ENCODE assay signal across 18 mouse cellular contexts in genomic region chr3:60798461-60798860, GRCm38 (mm10).
"Had no signal": no experiment of that assay in that cellular context is flagged by ENCODE, and none has a peak within 500 bp of the region (broad histone marks: within the 10 kb centered on the region; RNA-seq: fewer than 3 reads in every experiment).

No protein-coding gene starts in this region.

- H3K9ac ChIP-seq: kidney, embryonic 15.5 days; limb, embryonic 12.5 days; limb, embryonic 15.5 days; liver, embryonic 12.5 days; liver, embryonic 15.5 days; neural tube, embryonic 12.5 days; neural tube, embryonic 15.5 days had no signal

- H3K4me3 ChIP-seq: kidney, embryonic 15.5 days; limb, embryonic 12.5 days; limb, embryonic 15.5 days; liver, embryonic 12.5 days; liver, embryonic 15.5 days; neural tube, embryonic 12.5 days; neural tube, embryonic 15.5 days had no signal

- ATAC-seq: liver, embryonic 12.5 days had no signal

- DNase-seq: kidney, adult 8-10 months; kidney, postnatal 10 days; kidney, postnatal 36 days; left cerebral cortex, postnatal 4 days; lung, adult 2 months; lung, postnatal 4 days; midbrain, embryonic 14.5 days; right cerebral cortex, postnatal 14 days; right cerebral cortex, postnatal 4 days; thymus, postnatal 25 days had no signal

- H3K36me3 ChIP-seq: kidney, embryonic 15.5 days; limb, embryonic 12.5 days; limb, embryonic 15.5 days; liver, embryonic 12.5 days; liver, embryonic 15.5 days; neural tube, embryonic 12.5 days; neural tube, embryonic 15.5 days had no signal

- H3K27me3 ChIP-seq: kidney, embryonic 15.5 days; limb, embryonic 12.5 days; limb, embryonic 15.5 days; liver, embryonic 12.5 days; liver, embryonic 15.5 days; neural tube, embryonic 12.5 days; neural tube, embryonic 15.5 days had no signal

- H3K4me1 ChIP-seq: kidney, embryonic 15.5 days; limb, embryonic 12.5 days; limb, embryonic 15.5 days; liver, embryonic 12.5 days; liver, embryonic 15.5 days; neural tube, embryonic 12.5 days; neural tube, embryonic 15.5 days had no signal

- H3K4me2 ChIP-seq: kidney, embryonic 15.5 days; limb, embryonic 12.5 days; limb, embryonic 15.5 days; liver, embryonic 12.5 days; liver, embryonic 15.5 days; midbrain, embryonic 11.5 days; neural tube, embryonic 12.5 days; neural tube, embryonic 15.5 days had no signal

- H3K27ac ChIP-seq: kidney, embryonic 15.5 days; limb, embryonic 12.5 days; limb, embryonic 15.5 days; liver, embryonic 12.5 days; liver, embryonic 15.5 days; neural tube, embryonic 12.5 days; neural tube, embryonic 15.5 days had no signal

- H3K9me3 ChIP-seq: kidney, embryonic 15.5 days; limb, embryonic 12.5 days; limb, embryonic 15.5 days; liver, embryonic 12.5 days; liver, embryonic 15.5 days; neural tube, embryonic 12.5 days; neural tube, embryonic 15.5 days had no signal
